Mouse (Mus musculus) ES-Bruce4 (cell line): ENCODE results near the gene Atp6v1b1.

ENCODE experiments used
- CTCF ChIP-seq: IDR thresholded peaks from one replicate; pipeline ENCODE4 v1.8.1; 2011; ENCODE audit warnings: low read depth, low read length
- EP300 ChIP-seq: IDR thresholded peaks from 2 replicates; pipeline ENCODE4 v1.6.1; 2011; ENCODE audit warnings: low read depth, low read length; ENCODE audit not compliant: insufficient read depth
- POLR2A ChIP-seq: IDR thresholded peaks from one replicate; pipeline ENCODE4 v1.8.1; 2011; ENCODE audit warnings: low read length; ENCODE audit not compliant: insufficient read depth

- TF ChIP-seq POLR2A (no peak), EP300 (no peak), CTCF (no peak)
Observed at GRCm38 (mm10) chr6:83703000-83703721, 39.6 kb upstream of the Atp6v1b1 start.
